Mouse (Mus musculus) lung, postnatal 14 days (tissue): ENCODE measurements around the gene Ssr1.

ENCODE experiments used
- DNase-seq: peaks from one replicate; pipeline ENCODE4 v3.0.0; 2021

Ssr1 gene

DNA sequence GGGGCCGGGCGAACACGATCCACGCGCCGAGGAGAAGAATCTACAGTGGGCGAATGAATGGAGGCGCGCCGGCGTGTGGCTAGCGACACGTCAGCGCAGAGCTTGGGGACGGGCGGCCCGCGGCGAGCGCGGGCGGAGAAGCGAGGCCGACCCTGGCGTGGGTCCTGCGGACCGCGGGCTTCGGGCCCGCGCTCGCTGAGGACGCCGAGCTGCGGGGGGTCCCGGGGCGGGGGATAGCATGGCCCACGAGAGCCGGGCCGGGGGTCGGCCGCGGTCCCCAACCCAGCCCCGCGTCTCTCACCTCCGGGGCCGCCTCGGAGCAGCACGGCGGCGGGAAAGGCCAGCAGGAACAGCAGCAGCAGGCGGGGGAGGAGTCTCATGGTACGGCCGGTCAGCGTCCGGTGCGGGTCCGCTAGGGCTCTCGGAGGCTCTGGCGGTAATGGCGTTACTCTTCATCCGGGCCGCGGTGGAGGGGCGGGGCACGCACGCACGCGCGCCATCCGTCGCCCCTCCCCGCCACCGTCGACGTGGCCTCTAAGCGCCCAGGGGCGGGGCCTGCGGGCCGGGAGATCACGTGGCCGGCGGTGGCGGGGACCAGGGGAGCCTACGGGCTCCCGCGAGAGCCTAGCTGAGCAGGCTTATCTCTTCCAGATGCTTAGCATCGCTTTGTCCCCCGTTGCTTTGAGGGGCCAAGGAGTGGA is at the start of gene Ssr1:
Gene Ssr1, minus strand, starts transcription at position 514 of the 701 bp plus-strand sequence.
- peak; percentile 97 for DNase-seq

DNA sequence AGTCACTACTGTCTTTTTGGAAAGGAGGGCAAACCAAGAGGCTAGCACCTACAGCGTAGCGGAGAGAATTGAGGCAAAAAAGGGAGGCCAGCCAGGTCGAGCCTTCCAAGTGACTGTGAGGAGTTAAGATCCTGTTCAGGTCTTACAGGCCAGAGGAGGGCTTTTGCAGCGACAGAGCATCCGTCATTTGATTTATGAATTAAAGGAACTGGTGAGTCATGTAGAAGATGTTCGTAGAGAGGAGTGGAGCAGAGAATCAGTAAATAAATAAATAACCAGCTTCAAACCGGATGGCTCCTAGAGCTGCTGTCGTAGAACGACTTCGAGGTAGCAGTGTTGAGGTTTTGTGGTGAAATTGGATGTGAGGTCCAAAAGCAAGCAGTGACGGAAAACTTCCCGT is 43.8 kb upstream of the Ssr1 start:
- peak; percentile 1 for DNase-seq

GRCm38 (mm10) chr13:38037044-38037687 is 43.1 kb upstream of the Ssr1 start, which contains the start of gene Cage1:
TSS of gene Cage1 (minus strand) at chr13:38037069.
- peak; percentile 97 for DNase-seq

GRCm38 (mm10) chr13:38036343-38037043 is 42.5 kb upstream of the Ssr1 start, which contains the start of gene Riok1:
TSS of gene Riok1 (plus strand) at chr13:38036995.
- DNase-seq = peak; percentile 1

DNA sequence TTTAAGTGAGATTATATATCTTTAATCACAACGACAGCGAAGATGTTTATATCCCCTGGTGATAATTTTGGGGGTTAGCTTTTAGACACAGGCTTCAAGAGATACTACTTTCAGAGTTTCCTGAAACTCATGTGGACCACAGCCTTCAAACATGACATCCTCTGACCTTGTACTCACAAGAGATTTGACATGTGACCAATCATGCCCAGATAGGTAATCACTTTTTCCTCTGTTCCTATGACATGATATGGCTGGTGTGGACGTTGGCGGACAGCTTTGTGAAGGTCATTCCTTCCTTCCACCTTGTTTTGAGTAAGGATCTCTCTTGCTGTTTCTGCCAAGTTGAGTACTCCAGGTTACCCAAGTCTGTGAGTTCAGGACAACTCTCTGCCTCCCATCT is 34.4 kb upstream of the Ssr1 start:
- DNase-seq = no peak

DNA sequence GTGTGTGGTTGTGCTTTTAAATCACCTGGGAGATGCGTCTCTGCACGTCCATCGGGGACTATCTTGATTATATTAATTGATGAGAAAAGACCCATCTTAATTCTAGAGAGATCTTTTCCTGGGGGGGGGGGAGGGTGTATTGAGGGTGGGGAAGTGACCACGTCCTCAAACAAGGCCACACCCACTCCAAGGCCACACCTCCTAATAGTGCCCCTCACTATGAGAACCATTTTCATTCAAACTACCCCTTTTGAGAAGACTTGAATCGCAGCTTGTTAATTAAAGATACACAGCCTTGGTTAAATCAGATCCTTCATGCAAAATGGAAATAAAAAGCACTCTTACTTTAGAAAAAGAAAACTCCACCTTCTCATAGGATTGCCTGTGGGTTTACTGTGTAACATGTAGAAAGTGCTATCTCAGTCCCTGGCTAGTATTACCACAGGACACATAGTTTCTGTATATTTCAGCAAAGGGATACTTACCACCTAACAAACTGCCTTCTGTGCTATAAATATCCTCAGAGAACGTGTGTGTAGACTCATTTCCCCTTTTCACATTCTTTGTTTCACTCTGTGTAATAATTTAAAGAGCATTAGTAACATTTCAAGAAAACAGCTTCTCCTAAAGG is 33.7 kb upstream of the Ssr1 start:
- DNase-seq = no peak

DNA sequence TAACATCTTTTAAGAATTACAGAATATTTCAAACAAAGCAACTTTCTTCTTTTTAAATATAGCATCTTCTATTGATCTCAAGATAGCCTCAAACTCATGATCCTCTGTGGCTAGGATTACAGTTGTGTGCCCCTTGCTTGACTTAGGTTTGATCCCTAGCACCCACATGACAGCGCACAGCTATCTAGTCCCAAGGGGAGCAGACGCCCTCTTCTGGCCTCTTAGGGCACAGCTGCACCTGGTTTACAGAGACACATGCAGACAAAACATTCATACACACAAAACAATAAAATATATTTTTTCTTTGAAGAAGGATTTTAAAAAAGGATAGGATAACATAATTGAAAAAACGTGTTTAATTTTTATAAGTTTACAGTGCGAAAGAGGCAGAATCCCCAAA is 31.9 kb upstream of the Ssr1 start:
- DNase-seq = no peak

- DNase-seq = no peak
These were observed 24.8 kb upstream of the Ssr1 start for GRCm38 (mm10) chr13:38018791-38019190.

GRCm38 (mm10) chr13:38015591-38015990 is 21.6 kb upstream of the Ssr1 start:
- no peak for DNase-seq

DNA sequence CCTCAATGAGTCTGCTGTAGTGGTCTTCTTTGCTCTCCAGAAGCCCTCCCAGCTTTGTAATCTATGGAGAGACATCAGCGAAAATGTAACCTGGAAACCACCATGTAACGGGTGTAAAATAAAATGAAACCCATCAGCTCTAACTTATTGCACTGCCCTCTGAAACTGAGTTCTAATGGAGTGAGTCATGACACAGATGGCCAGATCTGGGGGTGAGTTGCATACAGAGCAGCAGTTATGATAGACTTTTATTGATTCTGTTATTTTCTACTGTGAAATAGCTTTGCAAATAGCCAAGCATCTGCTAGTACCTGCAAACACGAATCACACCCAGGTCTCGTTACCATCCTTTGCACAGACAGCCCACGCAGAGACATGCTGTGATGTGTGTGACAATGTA is 18.4 kb upstream of the Ssr1 start:
- DNase-seq = no peak

GRCm38 (mm10) chr13:38010444-38010910 is 16.5 kb upstream of the Ssr1 start:
- no peak for DNase-seq

DNA sequence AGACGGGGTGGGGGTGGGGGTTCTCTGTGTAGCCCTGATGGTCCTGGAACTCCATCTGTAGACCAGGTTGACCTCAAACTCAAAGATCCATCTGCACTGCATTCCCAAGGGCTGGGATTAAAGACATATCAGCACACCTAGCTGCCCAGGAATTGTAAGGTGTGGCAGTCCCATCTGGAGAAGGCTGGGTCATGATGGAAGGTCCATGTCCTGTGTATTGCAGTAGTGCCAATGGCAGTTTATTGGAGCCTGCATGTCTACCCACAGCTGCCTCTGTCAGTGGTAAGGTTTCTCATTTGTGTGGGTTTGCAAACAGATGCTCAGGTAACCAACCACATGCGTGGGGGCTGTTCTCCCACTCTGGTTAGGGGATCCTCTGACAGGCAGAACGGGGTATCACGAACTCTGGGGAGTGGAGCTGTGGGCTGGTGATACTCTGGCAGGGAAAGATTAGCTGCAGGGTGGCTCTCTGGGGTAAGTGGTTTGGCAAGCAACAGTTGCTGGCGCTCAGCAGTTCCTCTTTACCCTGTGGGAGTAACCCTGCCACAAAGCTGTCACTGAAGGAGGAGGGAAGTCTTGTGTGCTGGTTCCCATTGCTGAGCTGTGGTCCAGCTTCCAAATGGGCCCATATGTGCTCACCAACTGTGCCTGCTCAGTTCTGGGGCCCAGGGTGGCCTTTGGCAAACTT is 15.8 kb upstream of the Ssr1 start:
- DNase-seq = no peak

DNA sequence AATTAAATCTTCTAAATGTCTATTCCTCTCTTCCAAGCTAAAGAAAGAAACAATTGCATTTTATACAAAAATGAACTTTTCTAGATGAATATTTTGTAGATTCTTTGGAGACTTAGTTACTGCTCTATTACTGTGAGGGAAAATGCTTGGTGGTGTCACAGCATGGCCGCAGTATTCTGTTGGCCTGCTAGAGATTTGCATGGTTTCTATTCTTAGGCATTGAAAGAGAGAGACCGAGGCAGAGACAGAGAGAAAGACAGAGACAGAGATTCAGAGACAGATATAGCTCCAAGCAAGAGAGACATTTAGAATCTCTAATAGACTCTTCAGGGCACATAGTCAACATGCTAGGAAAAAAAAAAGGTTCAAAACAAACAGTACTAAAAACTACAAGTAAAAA is 14.0 kb upstream of the Ssr1 start:
- DNase-seq = no peak

DNA sequence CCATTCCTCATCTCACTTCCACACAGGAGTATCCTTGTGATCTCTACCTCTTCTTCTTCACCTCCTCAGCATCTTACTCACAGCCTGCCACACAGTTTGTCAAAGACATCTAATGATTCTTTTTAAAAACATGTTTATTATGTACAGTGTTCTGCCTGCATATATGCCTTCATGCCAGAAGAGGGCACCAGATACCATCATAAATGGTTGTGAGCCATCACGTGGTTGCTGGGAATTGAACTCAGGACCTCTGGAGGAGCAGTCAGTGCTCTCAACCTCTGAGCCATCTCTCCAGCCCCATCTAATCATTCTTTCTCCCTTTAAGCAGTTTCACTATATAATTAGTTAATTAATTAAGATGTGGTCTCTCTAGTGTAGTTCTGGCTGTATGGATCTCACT is 8.4 kb upstream of the Ssr1 start:
- no peak for DNase-seq

GRCm38 (mm10) chr13:37999713-38000112 is 5.7 kb upstream of the Ssr1 start:
- no peak for DNase-seq

GRCm38 (mm10) chr13:37994405-37994749 is 360 bp upstream of the Ssr1 start:
- DNase-seq = no peak

DNA sequence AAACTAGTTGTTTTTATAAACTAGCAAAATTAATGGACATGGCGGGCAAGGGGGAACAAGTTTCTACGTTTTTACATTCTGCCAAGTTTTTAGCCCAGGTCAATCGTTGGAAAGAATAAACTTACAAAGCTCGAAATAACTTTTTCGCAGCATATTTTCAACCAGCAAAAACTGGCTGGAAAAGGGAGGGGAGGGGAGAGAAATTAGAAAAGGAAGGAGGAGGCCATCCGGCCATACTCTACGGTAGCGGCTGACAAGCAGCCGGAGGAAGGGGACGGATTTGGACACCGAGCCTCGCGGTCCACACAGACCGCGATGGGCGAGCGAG is 677 bp downstream of the Ssr1 start:
- DNase-seq = no peak

GRCm38 (mm10) chr13:37992638-37993371 is 1.2 kb downstream of the Ssr1 start:
- peak; percentile 10 for DNase-seq

GRCm38 (mm10) chr13:37989701-37990100 is 4.3 kb downstream of the Ssr1 start:
- no peak for DNase-seq

- no peak for DNase-seq
These were observed 7.9 kb downstream of the Ssr1 start for GRCm38 (mm10) chr13:37986166-37986565.

DNA sequence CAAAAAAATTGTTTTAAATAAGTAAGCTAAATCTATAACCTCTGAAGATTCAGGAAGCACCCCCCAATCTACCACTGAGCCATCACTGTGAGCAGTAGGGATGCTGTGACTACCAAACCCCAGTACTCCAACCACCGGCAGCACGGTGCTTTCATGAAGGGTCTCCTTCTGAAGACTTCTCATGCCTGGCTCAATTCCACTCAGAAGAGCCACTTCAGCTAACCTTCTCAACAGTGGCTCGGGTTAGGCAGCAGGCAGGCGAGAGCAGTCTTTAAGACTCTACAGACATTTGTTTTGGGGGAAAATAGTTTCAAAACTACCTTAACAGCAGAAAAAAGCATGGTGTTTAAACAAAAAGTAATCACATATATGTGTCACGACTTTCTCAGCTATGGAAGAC is 13.0 kb downstream of the Ssr1 start:
- DNase-seq = no peak

DNA sequence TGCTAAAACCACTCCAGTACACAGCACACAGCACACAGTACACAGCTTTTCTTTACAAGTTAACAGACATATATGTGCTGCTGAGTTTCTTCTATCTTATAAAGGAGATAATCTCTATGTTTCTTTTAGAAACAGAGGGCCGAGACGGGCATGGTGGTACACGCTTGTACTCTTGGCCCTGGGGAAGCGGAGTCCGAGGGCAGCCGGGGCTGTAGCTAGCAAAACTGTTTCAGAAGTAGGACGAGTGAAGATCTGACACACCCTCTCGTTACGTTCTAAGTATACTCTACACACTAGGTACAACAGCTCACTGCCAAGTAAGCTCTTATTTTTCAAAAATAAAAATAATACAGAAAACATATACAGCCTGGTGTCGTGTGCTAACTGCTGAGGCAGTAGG is 13.7 kb downstream of the Ssr1 start:
- no peak for DNase-seq
